Mouse (Mus musculus): Measurements from ENCODE around the gene Idh3g. TPM values are rescaled to one million over a fixed set of nuclear protein-coding genes. Genes with fewer than 3 reads are reported as not detected.
A peak's percentile ranks its signal among the peaks of the same experiment; 100 is the strongest.

The Idh3g gene
- polyA plus RNA-seq, 1 experiment = 378 TPM

GRCm38 (mm10) chrX:73787225-73787558 lies 495 bp upstream of the Idh3g start:
- peak overlapping the region; percentile 50 for H3K27ac ChIP-seq (ENCODE audit: control insufficient read depth, insufficient read depth, low read length)
- H3K4me1 ChIP-seq (replicated peaks; ENCODE audit: control insufficient read depth, insufficient read depth, low read length) = peaks cover 13% of the 10 kb centered on the region; the same call in 1 of the 2 replicates
- peaks cover 13% of the 10 kb centered on the region for H3K36me3 ChIP-seq (ENCODE audit: control insufficient read depth, insufficient read depth, low read length)
- no peaks in the 10 kb centered on the region for H3K27me3 ChIP-seq (ENCODE audit: control insufficient read depth, insufficient read depth, low read length)
- DNase-seq = no peak
- peak overlapping the region; percentile 92 for H3K4me3 ChIP-seq (ENCODE audit: control insufficient read depth, insufficient read depth, low read length)
- TF ChIP-seq CTCF (IDR thresholded peaks at IDR 0.05; ENCODE audit: borderline replicate concordance, control insufficient read depth, extremely low read depth, insufficient read depth, low read length, poor library complexity) (no peak), POLR2A (IDR thresholded peaks at IDR 0.05; ENCODE audit: control insufficient read depth, extremely low read depth, insufficient read depth, low read length, poor library complexity) (no peak)
- under 1% methylated on average over 21 of the region's 22 CpGs for WGBS

- TF ChIP-seq CTCF (IDR thresholded peaks at IDR 0.05; ENCODE audit: borderline replicate concordance, control insufficient read depth, extremely low read depth, insufficient read depth, low read length, poor library complexity) = no peak
- TF ChIP-seq POLR2A (IDR thresholded peaks at IDR 0.05; ENCODE audit: control insufficient read depth, extremely low read depth, insufficient read depth, low read length, poor library complexity) = no peak
- Histone ChIP-seq H3K36me3 (ENCODE audit: control insufficient read depth, insufficient read depth, low read length) (peaks cover 22% of the 10 kb centered on the region), H3K4me1 (replicated peaks; ENCODE audit: control insufficient read depth, insufficient read depth, low read length) (peaks cover 13% of the 10 kb centered on the region; the same call in 1 of the 2 replicates), H3K27ac (ENCODE audit: control insufficient read depth, insufficient read depth, low read length) (no peak overlapping the region), H3K4me3 (ENCODE audit: control insufficient read depth, insufficient read depth, low read length) (peak overlapping the region; percentile 92; the same call in 1 of the 2 replicates), H3K27me3 (ENCODE audit: control insufficient read depth, insufficient read depth, low read length) (no peaks in the 10 kb centered on the region)
- no peak for DNase-seq
Measured at GRCm38 (mm10) chrX:73785666-73786065, 1.0 kb downstream of the Idh3g start.

GRCm38 (mm10) chrX:73782227-73782626 lies 4.5 kb downstream of the Idh3g start:
- H3K27me3 ChIP-seq (ENCODE audit: control insufficient read depth, insufficient read depth, low read length) = no peaks in the 10 kb centered on the region
- H3K4me3 ChIP-seq (ENCODE audit: control insufficient read depth, insufficient read depth, low read length) = no peak overlapping the region
- TF ChIP-seq POLR2A (IDR thresholded peaks at IDR 0.05; ENCODE audit: control insufficient read depth, extremely low read depth, insufficient read depth, low read length, poor library complexity) (no peak), CTCF (IDR thresholded peaks at IDR 0.05; ENCODE audit: borderline replicate concordance, control insufficient read depth, extremely low read depth, insufficient read depth, low read length, poor library complexity) (no peak)
- H3K4me1 ChIP-seq (replicated peaks; ENCODE audit: control insufficient read depth, insufficient read depth, low read length) = 0 out of 2 replicates have a peak, but pooled peaks cover 4% of the 10 kb centered on the region
- DNase-seq = no peak
- WGBS = 89% methylated on average over 3 of the region's 3 CpGs
- H3K27ac ChIP-seq (ENCODE audit: control insufficient read depth, insufficient read depth, low read length) = no peak overlapping the region
- peaks cover 36% of the 10 kb centered on the region for H3K36me3 ChIP-seq (ENCODE audit: control insufficient read depth, insufficient read depth, low read length)

GRCm38 (mm10) chrX:73774802-73775483 lies 11.8 kb downstream of the Idh3g start:
- TF ChIP-seq POLR2A (IDR thresholded peaks at IDR 0.05; ENCODE audit: control insufficient read depth, extremely low read depth, insufficient read depth, low read length, poor library complexity) (no peak), CTCF (IDR thresholded peaks at IDR 0.05; ENCODE audit: borderline replicate concordance, control insufficient read depth, extremely low read depth, insufficient read depth, low read length, poor library complexity) (no peak)
- DNase-seq = no peak

GRCm38 (mm10) chrX:73774168-73774760 lies 12.4 kb downstream of the Idh3g start, which contains the start of gene Srpk3:
Gene Srpk3 (plus strand): TSS chrX:73774405.
- Histone ChIP-seq H3K36me3 (ENCODE audit: control insufficient read depth, insufficient read depth, low read length) (peaks cover 8% of the 10 kb centered on the region), H3K4me3 (ENCODE audit: control insufficient read depth, insufficient read depth, low read length) (no peak within 1 kb of the TSS), H3K27ac (ENCODE audit: control insufficient read depth, insufficient read depth, low read length) (no peak within 1 kb of the TSS), H3K27me3 (ENCODE audit: control insufficient read depth, insufficient read depth, low read length) (no peaks in the 10 kb centered on the region), H3K4me1 (replicated peaks; ENCODE audit: control insufficient read depth, insufficient read depth, low read length) (no peaks in the 10 kb centered on the region)
- WGBS = 16% methylated on average over 9 of the region's 9 CpGs
- TF ChIP-seq CTCF (IDR thresholded peaks at IDR 0.05; ENCODE audit: borderline replicate concordance, control insufficient read depth, extremely low read depth, insufficient read depth, low read length, poor library complexity) = no peak
- TF ChIP-seq POLR2A (IDR thresholded peaks at IDR 0.05; ENCODE audit: control insufficient read depth, extremely low read depth, insufficient read depth, low read length, poor library complexity) = no peak
- no peak for DNase-seq

More at GRCm38 (mm10) chrX:73774802-73775483, 11.8 kb downstream of the Idh3g start:
- Histone ChIP-seq H3K27ac (ENCODE audit: control insufficient read depth, insufficient read depth, low read length) (no peak overlapping the region), H3K27me3 (ENCODE audit: control insufficient read depth, insufficient read depth, low read length) (no peaks in the 10 kb centered on the region), H3K4me1 (replicated peaks; ENCODE audit: control insufficient read depth, insufficient read depth, low read length) (no peaks in the 10 kb centered on the region), H3K36me3 (ENCODE audit: control insufficient read depth, insufficient read depth, low read length) (peaks cover 15% of the 10 kb centered on the region), H3K4me3 (ENCODE audit: control insufficient read depth, insufficient read depth, low read length) (no peak overlapping the region)
- 84% methylated on average over 10 of the region's 10 CpGs for WGBS

- Histone ChIP-seq H3K36me3 (ENCODE audit: control insufficient read depth, insufficient read depth, low read length) (no peaks in the 10 kb centered on the region), H3K4me1 (replicated peaks; ENCODE audit: control insufficient read depth, insufficient read depth, low read length) (0 out of 2 replicates have a peak, but pooled peaks cover 5% of the 10 kb centered on the region)
- 84% methylated on average over 9 of the region's 9 CpGs for WGBS
Measured at GRCm38 (mm10) chrX:73767267-73767666, 19.4 kb downstream of the Idh3g start.

More at GRCm38 (mm10) chrX:73767267-73767666, 19.4 kb downstream of the Idh3g start:
- Histone ChIP-seq H3K27me3 (ENCODE audit: control insufficient read depth, insufficient read depth, low read length) (no peaks in the 10 kb centered on the region), H3K27ac (ENCODE audit: control insufficient read depth, insufficient read depth, low read length) (no peak overlapping the region), H3K4me3 (ENCODE audit: control insufficient read depth, insufficient read depth, low read length) (no peak overlapping the region)
- DNase-seq = peak; percentile 31
- TF ChIP-seq POLR2A (IDR thresholded peaks at IDR 0.05; ENCODE audit: control insufficient read depth, extremely low read depth, insufficient read depth, low read length, poor library complexity) = no peak
- no peak for TF ChIP-seq CTCF (IDR thresholded peaks at IDR 0.05; ENCODE audit: borderline replicate concordance, control insufficient read depth, extremely low read depth, insufficient read depth, low read length, poor library complexity)
